Mouse (Mus musculus): ENCODE data around the gene Hnf1a. TPM values are rescaled to one million over a fixed set of nuclear protein-coding genes. Genes with fewer than 3 reads are reported as not detected.

Gene Hnf1a
- total and polyA plus RNA-seq, 3 experiments, result 0.03 to 0.09 TPM; not detected in 1

Other genes with a start within 250 kb of the Hnf1a start
- gene Ankrd13a, start 196.4 kb downstream of the Hnf1a start, total RNA-seq (2021), result 10 to 100 TPM; 78.4 to 92.4 TPM
- 51.1 and 51.8 TPM in 2 replicates for gene Ankrd13a, start 196.4 kb downstream of the Hnf1a start, polyA plus RNA-seq (2012; rRNA removed)
- 10 to 100 TPM; 35.5 to 40.9 TPM for gene Git2, start 195.6 kb downstream of the Hnf1a start, total RNA-seq (2021)
- 37.7 and 40.5 TPM in 2 replicates for gene Git2, start 195.6 kb downstream of the Hnf1a start, polyA plus RNA-seq (2012; rRNA removed)
- gene 1500011B03Rik, start 147.6 kb downstream of the Hnf1a start, total RNA-seq (2021), result 10 to 100 TPM; 23.1 to 36.6 TPM
- gene 1500011B03Rik, start 147.6 kb downstream of the Hnf1a start, polyA plus RNA-seq (2012; rRNA removed), result 29.7 and 30.6 TPM in 2 replicates
- not detected for gene 4930519G04Rik, start 117.4 kb downstream of the Hnf1a start, total RNA-seq (2021)
- gene 4930519G04Rik, start 117.4 kb downstream of the Hnf1a start, polyA plus RNA-seq (2012; rRNA removed), result not detected in 2 replicates
- not detected for gene Gm9936, start 112.4 kb downstream of the Hnf1a start, total RNA-seq (2021)
- not detected in 2 replicates for gene Gm9936, start 112.4 kb downstream of the Hnf1a start, polyA plus RNA-seq (2012; rRNA removed)
- gene Oasl2, start 74.2 kb downstream of the Hnf1a start, total RNA-seq (2021), result 10 to 100 TPM; 11.6 to 12.2 TPM
- 7.6 and 7.7 TPM in 2 replicates for gene Oasl2, start 74.2 kb downstream of the Hnf1a start, polyA plus RNA-seq (2012; rRNA removed)
- 1 to 10 TPM in 1 of 2 experiments, under 1 TPM in 1; 0.98 to 1.3 TPM for gene Oasl1, start 47.9 kb downstream of the Hnf1a start, total RNA-seq (2021)
- 5.0 and 7.4 TPM in 2 replicates for gene Oasl1, start 47.9 kb downstream of the Hnf1a start, polyA plus RNA-seq (2012; rRNA removed)
- gene 2210016L21Rik, start 28.9 kb downstream of the Hnf1a start, total RNA-seq (2021), result 10 to 100 TPM; 36.2 to 55.3 TPM
- 24.5 and 28.1 TPM in 2 replicates for gene 2210016L21Rik, start 28.9 kb downstream of the Hnf1a start, polyA plus RNA-seq (2012; rRNA removed)
- 10 to 100 TPM; 42.3 to 49.4 TPM for gene Sppl3, start 40.0 kb upstream of the Hnf1a start, total RNA-seq (2021)
- 66.2 and 68.2 TPM in 2 replicates for gene Sppl3, start 40.0 kb upstream of the Hnf1a start, polyA plus RNA-seq (2012; rRNA removed)
- gene Gm10401, start 127.2 kb upstream of the Hnf1a start, total RNA-seq (2021), result not detected
- not detected in 2 replicates for gene Gm10401, start 127.2 kb upstream of the Hnf1a start, polyA plus RNA-seq (2012; rRNA removed)
- gene Acads, start 148.3 kb upstream of the Hnf1a start, total RNA-seq (2021), result 100 to 1,000 TPM; 181 to 208 TPM
- gene Acads, start 148.3 kb upstream of the Hnf1a start, polyA plus RNA-seq (2012; rRNA removed), result 279 and 310 TPM in 2 replicates
- 10 to 100 TPM; 32.0 to 44.8 TPM for gene Unc119b, start 163.9 kb upstream of the Hnf1a start, total RNA-seq (2021)
- 37.5 and 39.2 TPM in 2 replicates for gene Unc119b, start 163.9 kb upstream of the Hnf1a start, polyA plus RNA-seq (2012; rRNA removed)
- gene Mlec, start 187.1 kb upstream of the Hnf1a start, total RNA-seq (2021), result 100 to 1,000 TPM; 165 to 185 TPM
- gene Mlec, start 187.1 kb upstream of the Hnf1a start, polyA plus RNA-seq (2012; rRNA removed), result 74.7 and 96.9 TPM in 2 replicates
- gene Cabp1, start 223.3 kb upstream of the Hnf1a start, total RNA-seq (2021), result 10 to 100 TPM; 37.7 to 57.1 TPM
- gene Cabp1, start 223.3 kb upstream of the Hnf1a start, polyA plus RNA-seq (2012; rRNA removed), result 45.7 and 61.7 TPM in 2 replicates

All from adrenal gland, adult 2 months (tissue).